Mouse (Mus musculus): ENCODE data around the gene Hspg2.

GRCm38 (mm10) chr4:137498882-137499583 lies 30.5 kb downstream of the Hspg2 start:
- TF ChIP-seq POLR2A (IDR thresholded peaks at IDR 0.05; ENCODE audit: borderline replicate concordance, extremely low read depth, insufficient read depth, insufficient read length, poor library complexity, severe bottlenecking) (no peak), CTCF (IDR thresholded peaks at IDR 0.05; ENCODE audit: borderline replicate concordance, extremely low read depth, insufficient read depth, insufficient read length) (no peak)
